Mouse (Mus musculus): ENCODE results near the gene Caprin2. TPM values are rescaled to one million over a fixed set of nuclear protein-coding genes. Genes with fewer than 3 reads are reported as not detected.
A peak's percentile ranks its signal among the peaks of the same experiment; 100 is the strongest.
"Not testable (repeated sequence)": the region's sequence is repeated elsewhere in the genome, so short reads cannot be mapped to it uniquely, and the experiment has no call there.

The Caprin2 gene
- polyA plus RNA-seq (2011; ENCODE audit: insufficient read length, low read depth, missing spikeins), result 10.4 and 10.5 TPM in 2 replicates

GRCm38 (mm10) chr6:148895773-148896506 is at the start of gene Caprin2:
Gene Caprin2, minus strand, starts transcription at chr6:148896237.
- H3K4me1 ChIP-seq (ENCODE audit: control insufficient read depth, insufficient read depth, low read length), result no peaks in the 10 kb centered on the region
- TF ChIP-seq CTCF (IDR thresholded peaks at IDR 0.05; ENCODE audit: borderline replicate concordance, insufficient read depth, low read length), result no peak
- TF ChIP-seq POLR2A (IDR thresholded peaks at IDR 0.05; ENCODE audit: low read depth, low read length), result peak; percentile 98
- H3K4me3 ChIP-seq (ENCODE audit: insufficient read depth, low read length), result peak within 1 kb of the TSS; percentile 52

GRCm38 (mm10) chr6:148944767-148945508 is 48.9 kb upstream of the Caprin2 start:
- peak; percentile 45; the same call in 1 of the 2 replicates for TF ChIP-seq POLR2A (IDR thresholded peaks at IDR 0.05; ENCODE audit: low read depth, low read length)
- TF ChIP-seq CTCF (IDR thresholded peaks at IDR 0.05; ENCODE audit: borderline replicate concordance, insufficient read depth, low read length), result no peak
- Histone ChIP-seq H3K27ac (ENCODE audit: insufficient read depth, low read length) (no peak overlapping the region; the same call in 1 of the 2 replicates), H3K4me3 (ENCODE audit: insufficient read depth, low read length) (peak overlapping the region; percentile 76), H3K4me1 (ENCODE audit: control insufficient read depth, insufficient read depth, low read length) (no peaks in the 10 kb centered on the region; the same call in none of the 2 replicates)

More at GRCm38 (mm10) chr6:148895773-148896506, at the start of gene Caprin2:
- peak within 1 kb of the TSS; percentile 36 for H3K27ac ChIP-seq (ENCODE audit: insufficient read depth, low read length)

- peak overlapping the region; percentile 76 for H3K4me3 ChIP-seq (ENCODE audit: insufficient read depth, low read length)
- no peak for TF ChIP-seq CTCF (IDR thresholded peaks at IDR 0.05; ENCODE audit: borderline replicate concordance, insufficient read depth, low read length)
- no peak for TF ChIP-seq POLR2A (IDR thresholded peaks at IDR 0.05; ENCODE audit: low read depth, low read length)
- no peaks in the 10 kb centered on the region; the same call in none of the 2 replicates for H3K4me1 ChIP-seq (ENCODE audit: control insufficient read depth, insufficient read depth, low read length)
- no peak overlapping the region; the same call in 1 of the 2 replicates for H3K27ac ChIP-seq (ENCODE audit: insufficient read depth, low read length)
These were observed 48.3 kb upstream of the Caprin2 start for GRCm38 (mm10) chr6:148944344-148944766.

GRCm38 (mm10) chr6:148943695-148944094 is 47.7 kb upstream of the Caprin2 start:
- Histone ChIP-seq H3K4me3 (ENCODE audit: insufficient read depth, low read length) (peak overlapping the region; percentile 76), H3K4me1 (ENCODE audit: control insufficient read depth, insufficient read depth, low read length) (no peaks in the 10 kb centered on the region; the same call in none of the 2 replicates), H3K27ac (ENCODE audit: insufficient read depth, low read length) (no peak overlapping the region)
- TF ChIP-seq CTCF (IDR thresholded peaks at IDR 0.05; ENCODE audit: borderline replicate concordance, insufficient read depth, low read length) (no peak), POLR2A (IDR thresholded peaks at IDR 0.05; ENCODE audit: low read depth, low read length) (no peak)

GRCm38 (mm10) chr6:148942406-148942805 is 46.4 kb upstream of the Caprin2 start:
- Histone ChIP-seq H3K4me1 (ENCODE audit: control insufficient read depth, insufficient read depth, low read length) (no peaks in the 10 kb centered on the region; the same call in none of the 2 replicates), H3K27ac (ENCODE audit: insufficient read depth, low read length) (no peak overlapping the region), H3K4me3 (ENCODE audit: insufficient read depth, low read length) (no peak overlapping the region)
- no peak for TF ChIP-seq POLR2A (IDR thresholded peaks at IDR 0.05; ENCODE audit: low read depth, low read length)
- TF ChIP-seq CTCF (IDR thresholded peaks at IDR 0.05; ENCODE audit: borderline replicate concordance, insufficient read depth, low read length), result no peak

GRCm38 (mm10) chr6:148941880-148942279 is 45.8 kb upstream of the Caprin2 start:
- TF ChIP-seq CTCF (IDR thresholded peaks at IDR 0.05; ENCODE audit: borderline replicate concordance, insufficient read depth, low read length) (no peak), POLR2A (IDR thresholded peaks at IDR 0.05; ENCODE audit: low read depth, low read length) (no peak)
- Histone ChIP-seq H3K27ac (ENCODE audit: insufficient read depth, low read length) (no peak overlapping the region), H3K4me1 (ENCODE audit: control insufficient read depth, insufficient read depth, low read length) (no peaks in the 10 kb centered on the region; the same call in 1 of the 2 replicates), H3K4me3 (ENCODE audit: insufficient read depth, low read length) (no peak overlapping the region)

- H3K4me1 ChIP-seq (ENCODE audit: control insufficient read depth, insufficient read depth, low read length); H3K27ac ChIP-seq (ENCODE audit: insufficient read depth, low read length); H3K4me3 ChIP-seq (ENCODE audit: insufficient read depth, low read length): not testable (repeated sequence)
These were observed 44.3 kb upstream of the Caprin2 start for GRCm38 (mm10) chr6:148940383-148940782.

- Histone ChIP-seq H3K27ac (ENCODE audit: insufficient read depth, low read length) (no peak overlapping the region), H3K4me1 (ENCODE audit: control insufficient read depth, insufficient read depth, low read length) (no peaks in the 10 kb centered on the region; the same call in 1 of the 2 replicates), H3K4me3 (ENCODE audit: insufficient read depth, low read length) (no peak overlapping the region)
- TF ChIP-seq POLR2A (IDR thresholded peaks at IDR 0.05; ENCODE audit: low read depth, low read length) (no peak), CTCF (IDR thresholded peaks at IDR 0.05; ENCODE audit: borderline replicate concordance, insufficient read depth, low read length) (no peak)
These were observed 41.7 kb upstream of the Caprin2 start for GRCm38 (mm10) chr6:148937693-148938092.

- TF ChIP-seq CTCF (IDR thresholded peaks at IDR 0.05; ENCODE audit: borderline replicate concordance, insufficient read depth, low read length), result no peak
- TF ChIP-seq POLR2A (IDR thresholded peaks at IDR 0.05; ENCODE audit: low read depth, low read length), result no peak
- no peaks in the 10 kb centered on the region for H3K4me1 ChIP-seq (ENCODE audit: control insufficient read depth, insufficient read depth, low read length)
- H3K4me3 ChIP-seq (ENCODE audit: insufficient read depth, low read length), result no peak overlapping the region
- H3K27ac ChIP-seq (ENCODE audit: insufficient read depth, low read length), result no peak overlapping the region
These were observed 39.0 kb upstream of the Caprin2 start for GRCm38 (mm10) chr6:148934961-148935590.

Measured in embryonic fibroblast, embryonic 13.5 days (primary cell).